Mouse (Mus musculus) cerebellum, adult (tissue): ENCODE measurements around the gene Afap1.

ENCODE experiments used
- ATAC-seq: cut with Nextera tagmentation; 2 replicates; pipeline ENCODE4 v1.9.2; 2017; ENCODE audit warnings: mild to moderate bottlenecking, moderate library complexity, mixed read lengths; ENCODE audit not compliant: insufficient number of reproducible peaks, low FRiP score, low TSS enrichment

Afap1 gene

DNA sequence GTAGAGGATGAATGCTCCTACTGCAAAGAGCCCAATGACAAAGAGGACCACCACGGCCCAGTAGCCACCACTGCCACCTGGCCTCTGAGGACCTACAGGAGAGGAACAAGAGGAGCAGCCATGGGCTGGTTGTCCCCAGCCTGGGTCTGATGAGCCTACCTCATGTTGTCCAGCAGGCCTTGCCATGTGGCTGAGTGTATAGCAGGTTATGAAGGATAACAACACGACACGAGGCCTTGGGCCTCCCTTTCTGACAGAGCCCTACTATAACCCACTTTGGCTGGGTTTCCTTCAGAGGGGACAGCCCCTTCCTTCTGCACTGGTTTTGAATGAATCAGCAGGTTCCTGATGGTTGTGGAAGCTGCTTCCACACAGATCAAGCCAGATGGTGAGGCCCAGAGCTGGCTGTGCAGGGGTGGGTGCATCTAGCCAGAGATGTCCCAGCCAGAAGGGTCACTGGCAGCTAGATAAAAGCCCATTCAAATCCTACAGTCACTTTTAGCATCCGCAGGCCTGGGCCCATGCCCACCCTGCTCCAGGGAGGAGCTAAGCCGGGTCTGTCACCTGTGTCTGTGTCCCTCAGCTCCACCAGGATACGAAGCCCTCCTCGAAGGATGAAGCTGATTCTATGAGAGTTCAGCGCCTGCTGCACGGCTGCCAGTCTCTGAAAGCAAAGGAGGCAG is 131.0 kb downstream of the Afap1 start:
- no peak for ATAC-seq

DNA sequence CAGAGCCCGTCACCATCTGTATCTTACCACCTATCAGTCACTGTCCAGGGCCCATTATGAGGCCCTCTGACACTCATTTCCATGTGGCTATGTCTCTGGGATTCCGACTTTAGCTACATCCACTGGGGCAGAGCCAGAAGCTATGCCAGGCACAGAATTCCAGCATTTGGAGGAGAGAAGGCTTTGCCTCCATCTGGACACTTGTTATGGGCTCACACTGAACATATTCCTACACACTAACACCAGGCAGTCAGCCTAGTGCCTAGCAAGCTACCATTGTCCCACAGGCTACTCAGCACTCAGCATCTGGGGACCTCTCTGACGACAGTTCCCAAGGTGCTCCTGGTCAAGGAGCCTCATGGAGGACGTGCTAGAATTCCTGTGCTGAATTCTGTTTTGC is 132.0 kb downstream of the Afap1 start:
- ATAC-seq, result no peak

DNA sequence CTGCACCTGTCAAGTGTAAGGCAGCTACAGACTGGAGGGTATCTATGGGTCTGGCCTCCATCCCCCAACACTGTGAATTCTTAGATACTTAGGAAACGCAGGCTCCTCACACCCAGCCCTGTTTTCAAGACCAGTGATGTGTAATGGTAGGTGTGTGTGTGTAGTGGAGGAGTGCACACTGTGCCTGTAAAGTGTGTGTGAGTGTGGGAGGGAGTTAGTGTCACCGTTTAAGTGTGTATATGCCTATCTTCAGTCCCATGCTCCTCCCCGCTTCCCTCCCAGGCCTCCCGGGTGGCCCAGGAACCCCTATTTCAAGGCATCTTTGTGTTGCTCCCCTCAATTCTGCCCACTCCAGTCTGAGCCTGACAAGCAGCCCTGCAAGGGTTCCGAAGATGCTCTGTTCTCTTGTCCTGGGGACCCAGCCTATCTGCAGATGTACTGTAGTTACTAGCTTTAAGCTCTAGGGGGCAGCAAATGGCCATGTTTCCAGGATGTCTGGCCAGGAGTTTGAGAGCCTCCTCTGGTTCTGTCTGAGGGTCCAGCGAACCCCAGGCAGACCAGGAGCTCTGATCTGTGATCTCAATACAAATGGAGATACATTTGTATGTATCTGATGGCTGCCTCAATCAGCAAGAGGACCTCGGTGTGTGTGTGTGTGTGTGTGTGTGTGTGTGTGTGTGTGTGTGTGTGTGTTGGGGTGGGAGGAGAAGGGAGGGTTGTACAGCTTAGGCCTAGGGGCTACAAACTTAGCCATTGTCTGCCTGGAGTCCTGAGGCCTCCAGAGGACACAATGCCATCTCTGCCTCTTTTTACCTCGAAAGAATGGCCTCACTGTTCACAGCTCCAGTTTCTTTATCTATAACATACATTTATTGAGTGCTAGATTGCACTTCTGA is 140.7 kb downstream of the Afap1 start:
- ATAC-seq, result no peak

DNA sequence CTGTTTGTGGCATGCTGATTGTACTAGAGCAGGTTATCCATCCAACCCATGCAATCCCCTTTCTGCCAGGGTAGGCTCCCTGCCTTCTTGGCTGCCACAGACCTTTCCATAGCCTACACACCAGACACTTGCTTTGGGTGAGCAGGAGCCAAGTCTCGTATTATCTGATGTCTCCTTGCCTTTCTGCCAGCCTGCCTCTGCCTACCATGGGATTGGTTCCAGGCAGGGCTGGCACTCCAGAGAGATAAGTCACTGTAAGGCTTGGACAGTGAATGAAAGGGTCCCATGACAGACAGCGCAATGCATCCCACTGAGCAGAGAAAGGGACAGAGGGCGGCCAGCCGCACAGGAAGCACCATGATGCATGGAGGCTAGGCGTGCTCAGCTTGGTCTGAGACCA is 146.5 kb downstream of the Afap1 start:
- ATAC-seq, result no peak

DNA sequence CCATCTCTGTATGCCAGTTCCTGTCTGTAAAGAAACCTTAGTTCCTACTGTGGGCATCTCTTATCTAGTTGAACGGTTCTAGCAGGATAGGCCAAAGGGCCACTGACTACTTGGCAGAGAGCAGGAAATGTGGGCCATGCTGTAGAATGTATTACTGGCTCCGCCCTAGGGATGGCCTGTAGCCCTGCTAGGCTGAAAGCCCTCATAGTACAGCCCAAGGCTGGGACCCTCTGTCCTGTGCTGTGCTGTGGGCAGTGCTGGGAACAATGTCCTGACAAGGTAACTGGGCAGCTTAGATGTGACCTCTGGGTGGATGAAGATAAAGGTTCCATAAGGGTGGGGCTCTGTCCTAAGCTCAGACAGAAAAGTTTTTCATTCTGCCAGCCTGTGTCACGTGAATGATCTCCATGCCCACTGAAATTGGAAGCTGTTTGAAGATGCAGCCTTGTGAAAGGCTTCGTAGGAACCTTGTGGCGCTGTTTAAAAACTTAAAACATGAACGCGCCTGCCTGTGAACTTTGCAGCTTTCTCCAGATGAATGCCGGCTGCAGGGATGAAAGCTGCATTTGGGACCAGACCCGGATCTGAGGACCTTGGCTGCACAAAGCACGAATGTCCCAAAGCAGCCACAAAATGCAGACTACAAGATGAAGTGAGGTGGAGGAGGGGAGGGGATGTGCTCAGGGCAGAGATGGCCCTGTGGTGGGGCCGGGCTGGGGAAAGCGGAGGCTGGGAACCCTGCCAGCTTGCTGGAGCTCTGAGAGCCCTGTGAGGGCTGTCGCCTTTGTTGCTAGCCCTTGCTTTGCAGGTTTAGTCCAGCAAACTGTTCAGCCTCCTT is 147.5 kb downstream of the Afap1 start:
- no peak for ATAC-seq

DNA sequence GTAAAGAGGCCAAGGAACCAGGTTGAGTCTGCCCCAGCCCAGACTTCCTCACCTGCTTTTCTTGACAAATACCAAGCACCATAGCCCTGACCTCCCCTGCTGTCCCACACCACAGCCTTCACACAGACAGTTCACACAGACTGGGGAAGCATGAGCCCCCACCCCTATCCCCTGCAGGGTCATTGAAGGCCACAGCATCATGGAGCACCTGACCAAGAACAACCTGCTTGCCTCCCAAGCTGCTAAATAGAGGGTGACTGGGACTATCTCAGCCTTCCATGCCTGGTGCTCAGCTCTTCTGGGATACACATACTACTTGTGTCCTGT is 148.1 kb downstream of the Afap1 start:
- no peak for ATAC-seq

DNA sequence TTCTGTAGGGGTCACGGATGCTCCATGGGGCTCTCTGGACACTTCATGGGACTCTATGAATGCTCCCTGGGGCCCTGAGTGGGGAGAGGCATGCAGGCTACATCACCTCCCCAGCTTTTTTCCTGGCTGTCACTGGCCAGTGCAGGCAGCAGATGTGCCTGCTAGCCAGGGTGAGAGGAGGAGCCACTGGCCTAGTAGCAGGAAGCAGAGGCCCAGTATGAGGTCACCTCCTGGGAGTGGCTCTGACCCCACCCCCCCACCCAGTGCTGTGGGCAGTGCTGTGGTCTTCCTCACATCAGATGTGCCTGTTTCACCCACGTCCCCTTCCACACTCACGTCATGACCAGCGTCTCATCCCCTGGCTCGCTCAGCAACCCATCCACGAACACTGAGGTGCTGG is 148.6 kb downstream of the Afap1 start:
- no peak for ATAC-seq

DNA sequence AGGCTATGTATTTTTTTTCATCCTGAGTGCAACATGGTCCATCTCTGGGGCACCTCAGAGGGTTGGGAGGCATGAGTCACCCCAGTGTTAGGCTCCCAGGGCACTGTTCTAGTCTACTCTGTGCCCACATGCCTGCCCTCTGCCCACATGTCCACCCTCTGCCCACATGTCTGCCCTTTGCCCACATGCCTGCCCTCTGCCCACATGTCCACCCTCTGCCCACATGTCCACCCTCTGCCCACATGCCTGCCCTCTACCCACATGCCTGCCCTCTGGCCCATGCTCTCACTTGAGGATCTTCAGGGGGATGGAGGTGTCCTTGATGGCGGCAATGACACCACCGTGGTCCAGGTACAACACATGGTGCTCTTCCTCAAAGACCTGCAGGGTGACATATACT is 150.0 kb downstream of the Afap1 start:
- no peak for ATAC-seq
